Mouse (Mus musculus) erythroblast, embryonic 14.5 days (primary cell): Measurements from ENCODE around the gene Vps29. TPM values are rescaled to one million over a fixed set of nuclear protein-coding genes. Genes with fewer than 3 reads are reported as not detected.
"Not testable (repeated sequence)": the region's sequence is repeated elsewhere in the genome, so short reads cannot be mapped to it uniquely, and the experiment has no call there.

ENCODE experiments used
- H3K27me3 ChIP-seq: 2 replicates; pipeline ENCODE4 v1.6.1; 2012; ENCODE audit warnings: inconsistent platforms; ENCODE audit not compliant: control insufficient read depth
- H3K36me3 ChIP-seq: 2 replicates; pipeline ENCODE4 v1.6.1; 2012; ENCODE audit warnings: mild to moderate bottlenecking, inconsistent platforms; ENCODE audit not compliant: control insufficient read depth
- H3K4me1 ChIP-seq: 2 replicates; pipeline ENCODE4 v1.6.1; 2012; ENCODE audit warnings: inconsistent platforms; ENCODE audit not compliant: control insufficient read depth
- H3K4me3 ChIP-seq: replicated peaks from 2 replicates; pipeline ENCODE3; 2012; ENCODE audit warnings: moderate library complexity, mild to moderate bottlenecking, inconsistent platforms
- H3K9me3 ChIP-seq: 2 replicates; pipeline ENCODE4 v1.6.1; 2012; ENCODE audit warnings: low read length, inconsistent platforms, mixed read lengths; ENCODE audit not compliant: control insufficient read depth
- GATA1 ChIP-seq: IDR thresholded peaks from 2 replicates; pipeline ENCODE4 v1.6.1; 2012; ENCODE audit warnings: low read length, inconsistent platforms, mixed read lengths
- TAL1 ChIP-seq: IDR thresholded peaks from 3 replicates; pipeline ENCODE4 v1.6.1; 2012; ENCODE audit warnings: low read length, inconsistent platforms, mixed read lengths
- polyA plus RNA-seq: library from polyadenylated mRNA; stranded (reverse); fragments of >175 nt; gene quantifications from 2 replicates; pipeline ENCODE4 v1.2.3, GENCODE M21; 2012

The Vps29 gene
- polyA plus RNA-seq, 1 experiment = 0.94 TPM

- H3K4me1 ChIP-seq = peaks cover 16% of the 10 kb centered on the region
- H3K4me3 ChIP-seq = no peak overlapping the region
- H3K9me3 ChIP-seq = no peaks in the 10 kb centered on the region
- H3K36me3 ChIP-seq = peaks cover 78% of the 10 kb centered on the region
- TF ChIP-seq GATA1 (no peak), TAL1 (no peak)
- H3K27me3 ChIP-seq = no peaks in the 10 kb centered on the region
These were observed 36.7 kb upstream of the Vps29 start for GRCm38 (mm10) chr5:122317329-122318045.

DNA sequence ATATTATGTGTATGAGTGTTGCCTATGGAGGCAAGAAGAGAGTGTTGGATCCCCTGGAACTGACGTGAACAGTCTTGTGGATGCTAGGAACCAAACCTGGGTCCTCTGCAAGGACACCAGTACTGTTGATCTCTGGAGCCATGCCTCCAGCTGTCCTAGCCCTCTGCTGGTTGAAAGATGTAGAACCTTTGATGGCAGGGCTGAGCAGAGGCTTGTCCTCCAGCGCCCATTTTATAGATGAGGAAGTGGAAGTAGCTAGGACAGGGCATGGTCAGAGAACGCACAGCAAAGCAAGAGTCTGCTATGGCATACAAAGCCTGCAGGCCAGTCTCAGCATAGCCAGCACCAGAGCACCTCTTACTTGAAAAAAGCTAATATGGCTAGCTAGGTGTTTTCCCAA is 36.1 kb upstream of the Vps29 start:
- H3K4me1 ChIP-seq = peaks cover 16% of the 10 kb centered on the region
- peaks cover 76% of the 10 kb centered on the region for H3K36me3 ChIP-seq
- no peaks in the 10 kb centered on the region for H3K9me3 ChIP-seq
- TF ChIP-seq GATA1 (no peak), TAL1 (no peak)
- H3K27me3 ChIP-seq = no peaks in the 10 kb centered on the region
- H3K4me3 ChIP-seq = no peak overlapping the region

DNA sequence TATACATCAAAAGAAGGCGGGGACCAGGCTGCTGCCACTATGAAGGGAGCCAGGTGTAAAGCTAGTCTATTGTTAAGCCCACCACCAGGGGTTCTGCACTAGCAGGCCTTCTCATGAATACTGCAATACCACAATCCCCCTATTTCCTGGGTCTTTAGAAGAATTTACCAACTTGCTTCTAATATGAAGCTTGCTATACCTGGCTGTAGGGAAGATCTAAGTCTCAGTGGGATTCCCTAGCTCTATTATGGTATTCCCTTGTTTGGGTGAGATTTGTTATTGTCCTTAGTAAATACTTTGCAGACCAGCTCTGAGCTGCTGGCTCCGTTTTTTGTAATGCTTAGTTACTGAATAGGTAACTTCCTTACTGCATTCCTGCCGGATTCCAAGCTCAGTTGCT is 35.2 kb upstream of the Vps29 start:
- H3K4me1 ChIP-seq = peaks cover 16% of the 10 kb centered on the region
- not testable (repeated sequence) for H3K9me3 ChIP-seq, H3K4me3 ChIP-seq, H3K27me3 ChIP-seq
- H3K36me3 ChIP-seq = peaks cover 72% of the 10 kb centered on the region

DNA sequence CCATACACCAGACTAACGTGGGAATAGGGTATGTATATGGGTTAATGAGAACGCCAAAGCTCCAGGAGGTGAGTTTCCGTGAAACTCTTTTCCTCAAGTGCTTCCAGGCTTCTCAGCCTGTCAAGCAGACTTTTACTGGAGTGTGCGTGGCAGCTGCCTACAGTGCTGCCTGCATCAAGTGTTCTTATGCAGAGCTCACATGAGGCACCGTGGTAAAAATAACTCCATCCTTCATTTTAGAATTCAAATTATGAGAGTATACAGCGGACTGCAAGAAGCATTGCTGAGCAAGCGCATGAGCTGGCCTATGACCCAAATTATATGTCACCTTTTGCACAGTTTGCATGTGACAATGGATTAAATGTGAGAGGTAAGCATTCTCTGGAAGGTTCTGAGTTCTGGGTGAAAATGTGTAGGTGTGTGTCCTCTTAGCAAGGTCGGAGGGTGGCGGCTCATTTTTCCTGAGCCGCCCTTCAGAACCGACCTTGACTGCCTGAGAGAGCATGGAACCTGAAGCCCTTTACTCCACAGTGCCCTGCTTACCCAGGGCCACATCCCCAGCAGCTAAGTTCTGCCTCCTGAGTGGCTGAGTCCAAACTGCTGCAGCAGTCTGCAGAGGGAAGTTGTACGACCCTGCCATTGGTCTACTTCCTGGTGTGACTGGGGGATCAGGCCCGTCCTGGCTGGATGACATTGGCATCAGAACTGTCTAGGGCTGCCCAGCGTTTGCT is 34.5 kb upstream of the Vps29 start:
- H3K9me3 ChIP-seq = no peaks in the 10 kb centered on the region
- no peak overlapping the region for H3K4me3 ChIP-seq
- peaks cover 73% of the 10 kb centered on the region for H3K36me3 ChIP-seq
- H3K27me3 ChIP-seq = no peaks in the 10 kb centered on the region
- peaks cover 15% of the 10 kb centered on the region for H3K4me1 ChIP-seq
- TF ChIP-seq TAL1 = no peak
- no peak for TF ChIP-seq GATA1

- H3K36me3 ChIP-seq = peaks cover 73% of the 10 kb centered on the region
- TF ChIP-seq GATA1 (no peak), TAL1 (no peak)
- H3K4me1 ChIP-seq = peaks cover 8% of the 10 kb centered on the region
- no peaks in the 10 kb centered on the region for H3K9me3 ChIP-seq
- no peaks in the 10 kb centered on the region for H3K27me3 ChIP-seq
- H3K4me3 ChIP-seq = no peak overlapping the region
These were observed 33.9 kb upstream of the Vps29 start for GRCm38 (mm10) chr5:122320205-122320781.

- Histone ChIP-seq H3K36me3 (peaks cover 65% of the 10 kb centered on the region), H3K4me3 (no peak overlapping the region), H3K27me3 (no peaks in the 10 kb centered on the region), H3K9me3 (no peaks in the 10 kb centered on the region), H3K4me1 (no peaks in the 10 kb centered on the region)
- TF ChIP-seq GATA1 (no peak), TAL1 (no peak)
These were observed 30.6 kb upstream of the Vps29 start for GRCm38 (mm10) chr5:122323523-122323922.

DNA sequence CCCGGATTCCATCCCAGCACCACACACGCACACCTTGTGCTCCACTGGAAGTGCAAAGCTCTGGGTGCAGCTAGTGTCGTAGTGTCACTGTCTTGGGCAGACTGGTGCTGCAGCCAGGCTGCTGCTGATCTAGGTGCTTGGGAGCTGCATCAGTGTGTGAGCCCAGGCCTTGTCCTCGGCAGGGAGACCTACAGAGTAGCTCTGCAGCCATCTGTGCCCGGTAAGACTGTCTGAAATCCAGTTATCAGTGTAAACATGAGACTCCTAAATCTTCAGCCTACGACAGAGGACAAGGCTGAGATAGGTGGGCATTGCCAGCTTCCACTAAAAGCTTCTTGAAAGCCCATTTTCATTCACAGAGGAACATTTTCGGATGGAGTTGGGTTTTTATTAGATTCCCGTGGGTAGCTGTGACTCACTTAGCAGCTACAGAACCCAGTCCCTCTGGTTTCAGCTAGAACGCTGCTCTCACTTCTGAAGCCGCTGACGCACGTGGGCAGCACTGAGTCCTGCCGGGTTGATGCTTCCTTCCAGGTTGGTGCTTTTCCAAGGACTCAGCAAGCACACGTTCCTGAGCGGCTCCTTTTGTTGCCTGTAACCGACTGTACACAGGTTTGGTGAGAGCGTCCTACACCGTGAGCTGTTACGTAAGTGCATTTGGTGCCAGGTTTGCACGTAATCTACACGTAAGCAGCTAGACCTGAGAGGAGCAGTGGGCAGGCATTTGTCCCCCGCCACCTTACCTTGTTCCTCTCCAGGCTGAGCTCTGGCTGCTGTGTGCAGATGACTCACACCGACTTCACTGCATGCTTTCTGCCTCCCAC is 29.3 kb upstream of the Vps29 start:
- TF ChIP-seq GATA1 = no peak
- no peak for TF ChIP-seq TAL1
- no peak overlapping the region for H3K4me3 ChIP-seq
- H3K9me3 ChIP-seq = no peaks in the 10 kb centered on the region
- H3K36me3 ChIP-seq = peaks cover 61% of the 10 kb centered on the region
- no peaks in the 10 kb centered on the region for H3K4me1 ChIP-seq
- H3K27me3 ChIP-seq = no peaks in the 10 kb centered on the region

- TF ChIP-seq GATA1 (no peak), TAL1 (no peak)
- Histone ChIP-seq H3K9me3 (no peaks in the 10 kb centered on the region), H3K27me3 (no peaks in the 10 kb centered on the region), H3K36me3 (peaks cover 54% of the 10 kb centered on the region), H3K4me3 (no peak overlapping the region), H3K4me1 (no peaks in the 10 kb centered on the region)
These were observed 28.7 kb upstream of the Vps29 start for GRCm38 (mm10) chr5:122325477-122325876.

DNA sequence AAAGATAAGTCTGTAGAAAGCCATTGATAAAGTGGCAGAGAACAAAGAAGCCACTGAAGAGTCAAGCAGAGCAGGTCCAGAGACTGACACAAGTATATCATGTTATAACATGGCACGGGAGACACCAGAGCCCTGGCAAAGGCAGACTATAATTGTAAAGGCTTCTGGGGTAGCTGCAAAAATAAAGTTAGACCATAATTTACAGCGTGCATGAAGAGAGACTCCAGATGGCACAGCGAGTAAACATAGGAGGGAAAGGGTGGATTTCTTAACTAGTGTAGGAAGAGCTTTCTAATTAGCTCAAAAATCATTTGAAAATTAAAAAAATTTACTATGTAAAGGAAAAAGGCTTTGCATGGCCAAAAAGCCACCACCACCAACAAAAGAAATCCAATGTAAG is 26.9 kb upstream of the Vps29 start:
- H3K4me1 ChIP-seq = no peaks in the 10 kb centered on the region
- no peaks in the 10 kb centered on the region for H3K9me3 ChIP-seq
- no peak for TF ChIP-seq GATA1
- no peak for TF ChIP-seq TAL1
- peaks cover 37% of the 10 kb centered on the region for H3K36me3 ChIP-seq
- H3K27me3 ChIP-seq = no peaks in the 10 kb centered on the region
- no peak overlapping the region for H3K4me3 ChIP-seq
